Mouse (Mus musculus) adrenal gland, postnatal 36 days (tissue): ENCODE measurements around the gene Ksr2. TPM values are rescaled to one million over a fixed set of nuclear protein-coding genes. Genes with fewer than 3 reads are reported as not detected.

Source experiments
- DNase-seq, 2 experiments: peaks; one replicate each; pipeline ENCODE4 v3.0.0; 2021; ENCODE audit warnings: mixed read lengths in 1 of 2
- total RNA-seq, 2 experiments: library from RNA; stranded (reverse); gene quantifications; 2 replicates each; pipeline ENCODE4 v1.2.3; 2021

The Ksr2 gene
- total RNA-seq, 2 experiments from 2014 or later: 2.5 to 3.9 TPM

GRCm38 (mm10) chr5:117523010-117523409, 109.2 kb downstream of the Ksr2 start:
- no peak for DNase-seq

GRCm38 (mm10) chr5:117530991-117531390, 117.2 kb downstream of the Ksr2 start:
- no peak for DNase-seq

- no peak for DNase-seq
Measured at GRCm38 (mm10) chr5:117539221-117539620, 125.4 kb downstream of the Ksr2 start.

- DNase-seq: no peak
Measured at GRCm38 (mm10) chr5:117541654-117542053, 127.9 kb downstream of the Ksr2 start.

GRCm38 (mm10) chr5:117546694-117547268, 133.0 kb downstream of the Ksr2 start:
- no peak for DNase-seq

GRCm38 (mm10) chr5:117550992-117551391, 137.2 kb downstream of the Ksr2 start:
- no peak for DNase-seq

- no peak for DNase-seq
Measured at GRCm38 (mm10) chr5:117552096-117552495, 138.3 kb downstream of the Ksr2 start.

GRCm38 (mm10) chr5:117554505-117554904, 140.7 kb downstream of the Ksr2 start:
- DNase-seq: no peak

GRCm38 (mm10) chr5:117556570-117556969, 142.8 kb downstream of the Ksr2 start:
- no peak for DNase-seq

GRCm38 (mm10) chr5:117561080-117561479, 147.3 kb downstream of the Ksr2 start:
- DNase-seq: no peak

GRCm38 (mm10) chr5:117566051-117566665, 152.4 kb downstream of the Ksr2 start:
- DNase-seq: peak; percentile 2 to 7

- DNase-seq: no peak
Measured at GRCm38 (mm10) chr5:117569190-117569795, 155.5 kb downstream of the Ksr2 start.

GRCm38 (mm10) chr5:117572428-117572827, 158.6 kb downstream of the Ksr2 start:
- DNase-seq: peak; percentile 7 to 21

- DNase-seq: peak; percentile 26 to 40
Measured at GRCm38 (mm10) chr5:117574894-117575293, 161.1 kb downstream of the Ksr2 start.

GRCm38 (mm10) chr5:117577598-117577997, 163.8 kb downstream of the Ksr2 start:
- no peak for DNase-seq

GRCm38 (mm10) chr5:117581711-117582110, 167.9 kb downstream of the Ksr2 start:
- no peak for DNase-seq

GRCm38 (mm10) chr5:117584428-117584827, 170.6 kb downstream of the Ksr2 start:
- DNase-seq: no peak

GRCm38 (mm10) chr5:117589266-117589665, 175.5 kb downstream of the Ksr2 start:
- DNase-seq: no peak

- no peak for DNase-seq
Measured at GRCm38 (mm10) chr5:117593273-117593672, 179.5 kb downstream of the Ksr2 start.

- DNase-seq: no peak
Measured at GRCm38 (mm10) chr5:117596803-117597202, 183.0 kb downstream of the Ksr2 start.

- peak; percentile 17 to 39 for DNase-seq
Measured at GRCm38 (mm10) chr5:117602026-117602425, 188.2 kb downstream of the Ksr2 start.

- no peak for DNase-seq
Measured at GRCm38 (mm10) chr5:117607761-117608309, 194.0 kb downstream of the Ksr2 start.

- peak; percentile 84 to 86 for DNase-seq
Measured at GRCm38 (mm10) chr5:117614331-117615024, 200.7 kb downstream of the Ksr2 start.
